7 mouse cellular contexts compared by ENCODE assay signal in the genomic region with DNA sequence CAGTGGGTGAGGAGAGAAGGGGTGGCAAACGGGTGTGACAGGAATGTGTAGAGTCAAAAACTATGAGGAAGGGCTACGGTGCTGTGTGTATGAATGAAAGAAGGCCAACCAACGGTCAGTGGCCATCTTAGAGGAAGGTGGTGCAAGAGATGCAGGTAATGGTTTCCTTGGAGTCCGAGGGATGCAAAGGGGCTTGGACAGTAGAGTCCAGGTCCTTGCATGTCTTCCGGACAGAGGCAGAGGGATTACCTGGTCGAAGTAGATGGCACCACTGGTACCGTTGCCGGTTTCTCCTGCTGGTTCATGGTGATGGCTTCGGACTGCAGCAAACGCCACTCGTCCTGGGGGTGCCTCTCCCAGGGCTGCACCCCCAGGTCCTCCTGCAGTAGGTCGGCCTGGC. TPM values are rescaled to one million over a fixed set of nuclear protein-coding genes. Genes with fewer than 3 reads are reported as not detected.
DNase-seq lines count a peak whose midpoint lies in the region; ATAC-seq lines count a peak whose summit lies in the region.

No protein-coding gene starts in this region.

- H3K4me1 ChIP-seq in heart, embryonic 16.5 days (ENCODE audit: control insufficient read depth, insufficient read depth, low read length) = peaks cover 26% of the 10 kb centered on the region
- H3K4me1 ChIP-seq in embryonic facial prominence, embryonic 13.5 days = peaks cover 39% of the 10 kb centered on the region
- peaks cover 57% of the 10 kb centered on the region for H3K4me1 ChIP-seq in liver, embryonic 12.5 days

- H3K4me2 ChIP-seq in heart, embryonic 16.5 days (ENCODE audit: low read depth, low read length) = no peak overlapping the region
- H3K4me2 ChIP-seq in embryonic facial prominence, embryonic 13.5 days = no peak overlapping the region; the same call in 1 of the 2 replicates
- peak overlapping the region; percentile 88; the same call in 1 of the 2 replicates for H3K4me2 ChIP-seq in liver, embryonic 12.5 days

- intact Hi-C loops in heart, postnatal 10 days (cut with DNase I) = loop anchor here (2.0 kb wide), 1 partner anchor 15 kb away; no protein-coding TSS in a partner anchor

- WGBS in heart, embryonic 16.5 days = 87% methylated on average over 12 of the region's 12 CpGs
- WGBS in embryonic facial prominence, embryonic 13.5 days = 91% methylated on average over 12 of the region's 12 CpGs
- WGBS in liver, embryonic 12.5 days (ENCODE audit: insufficient replicate concordance) = 82% methylated on average over 12 of the region's 12 CpGs

- peak overlapping the region; percentile 31; the same call in 1 of the 2 replicates for H3K9ac ChIP-seq in heart, embryonic 16.5 days (ENCODE audit: low read length)
- H3K9ac ChIP-seq in embryonic facial prominence, embryonic 13.5 days = no peak overlapping the region
- no peak overlapping the region for H3K9ac ChIP-seq in liver, embryonic 12.5 days

- DNase-seq in heart, postnatal 10 days = no peak
- DNase-seq in CD4-positive helper T cell, adult 2 months (ENCODE audit: low read depth, low spot score) = peak; percentile 18
- DNase-seq in Muller cell, postnatal 12 days (ENCODE audit: inconsistent ontology term) = no peak
- DNase-seq in right cerebral cortex, postnatal 25 days = no peak

- H3K9me3 ChIP-seq in heart, embryonic 16.5 days (replicated peaks; ENCODE audit: control insufficient read depth, low read length) = no peaks in the 10 kb centered on the region
- no peaks in the 10 kb centered on the region for H3K9me3 ChIP-seq in embryonic facial prominence, embryonic 13.5 days
- no peaks in the 10 kb centered on the region for H3K9me3 ChIP-seq in liver, embryonic 12.5 days (replicated peaks)

- no peak for ATAC-seq in heart, embryonic 16.5 days (replicated peaks; ENCODE audit: extremely low read depth, insufficient read depth, low FRiP score)
- ATAC-seq in embryonic facial prominence, embryonic 13.5 days (ENCODE audit: insufficient number of reproducible peaks, insufficient read depth, low FRiP score, low TSS enrichment, low read depth) = no peak
- no peak for ATAC-seq in liver, embryonic 12.5 days

- peaks cover 20% of the 10 kb centered on the region for H3K36me3 ChIP-seq in heart, embryonic 16.5 days (ENCODE audit: control insufficient read depth, insufficient read depth)
- peaks cover 24% of the 10 kb centered on the region for H3K36me3 ChIP-seq in embryonic facial prominence, embryonic 13.5 days
- H3K36me3 ChIP-seq in liver, embryonic 12.5 days = peaks cover 28% of the 10 kb centered on the region

- no peak overlapping the region for H3K4me3 ChIP-seq in heart, embryonic 16.5 days (ENCODE audit: low read length)
- no peak overlapping the region for H3K4me3 ChIP-seq in embryonic facial prominence, embryonic 13.5 days
- H3K4me3 ChIP-seq in liver, embryonic 12.5 days = no peak overlapping the region

- H3K27ac ChIP-seq in heart, embryonic 16.5 days (ENCODE audit: low read length) = peak overlapping the region; percentile 95
- H3K27ac ChIP-seq in embryonic facial prominence, embryonic 13.5 days = peak overlapping the region; percentile 95; the same call in 1 of the 2 replicates
- H3K27ac ChIP-seq in liver, embryonic 12.5 days = peak overlapping the region; percentile 93; the same call in 1 of the 2 replicates

- H3K27me3 ChIP-seq in heart, embryonic 16.5 days (ENCODE audit: control insufficient read depth, insufficient read depth, low read length) = no peaks in the 10 kb centered on the region
- no peaks in the 10 kb centered on the region for H3K27me3 ChIP-seq in embryonic facial prominence, embryonic 13.5 days
- no peaks in the 10 kb centered on the region for H3K27me3 ChIP-seq in liver, embryonic 12.5 days (replicated peaks)

RNA-seq across cellular contexts. Expression of gene Cbln3, which starts 0.5 kb away (rescaled TPM):
- polyA plus RNA-seq in heart, embryonic 16.5 days (2015; fragmentation: Nextera tagmentation; extraction: Ambion mirVana) = 0.59 and 0.69 TPM in 2 replicates
- under 1 TPM; 0.22 to 0.38 TPM for total RNA-seq in heart, postnatal 10 days (2021)
- 0.28 and 0.30 TPM in 2 replicates for polyA plus RNA-seq in embryonic facial prominence, embryonic 13.5 days (2015; fragmentation: Nextera tagmentation; extraction: Ambion mirVana)
- polyA plus RNA-seq in liver, embryonic 12.5 days (2016; fragmentation: Nextera tagmentation; extraction: Ambion mirVana) = 0.25 TPM in 2 replicates

RNA-seq across cellular contexts. Expression of gene Khnyn, which starts 1.1 kb away (rescaled TPM):
- polyA plus RNA-seq in heart, embryonic 16.5 days (2015; fragmentation: Nextera tagmentation; extraction: Ambion mirVana) = 9.8 and 11.2 TPM in 2 replicates
- total RNA-seq in heart, postnatal 10 days (2021) = 10 to 100 TPM; 12.5 to 13.1 TPM
- polyA plus RNA-seq in embryonic facial prominence, embryonic 13.5 days (2015; fragmentation: Nextera tagmentation; extraction: Ambion mirVana) = 21.0 and 22.0 TPM in 2 replicates
- polyA plus RNA-seq in liver, embryonic 12.5 days (2016; fragmentation: Nextera tagmentation; extraction: Ambion mirVana) = 12.8 and 13.0 TPM in 2 replicates

RNA-seq across cellular contexts. Expression of gene Sdr39u1, which starts 16.4 kb away (rescaled TPM):
- 59.6 and 59.9 TPM in 2 replicates for polyA plus RNA-seq in heart, embryonic 16.5 days (2015; fragmentation: Nextera tagmentation; extraction: Ambion mirVana)
- 10 to 100 TPM; 73.2 to 79.9 TPM for total RNA-seq in heart, postnatal 10 days (2021)
- polyA plus RNA-seq in embryonic facial prominence, embryonic 13.5 days (2015; fragmentation: Nextera tagmentation; extraction: Ambion mirVana) = 79.8 and 85.5 TPM in 2 replicates
- 14.0 and 15.3 TPM in 2 replicates for polyA plus RNA-seq in liver, embryonic 12.5 days (2016; fragmentation: Nextera tagmentation; extraction: Ambion mirVana)

RNA-seq across cellular contexts. Expression of gene Nynrin, which starts 29.9 kb away (rescaled TPM):
- polyA plus RNA-seq in heart, embryonic 16.5 days (2015; fragmentation: Nextera tagmentation; extraction: Ambion mirVana) = 11.1 and 13.7 TPM in 2 replicates
- total RNA-seq in heart, postnatal 10 days (2021) = 10 to 100 TPM; 24.1 to 27.6 TPM
- polyA plus RNA-seq in embryonic facial prominence, embryonic 13.5 days (2015; fragmentation: Nextera tagmentation; extraction: Ambion mirVana) = 27.8 and 28.1 TPM in 2 replicates
- polyA plus RNA-seq in liver, embryonic 12.5 days (2016; fragmentation: Nextera tagmentation; extraction: Ambion mirVana) = 7.0 and 8.2 TPM in 2 replicates
